Mouse (Mus musculus): ENCODE data around the gene Rnf128.

The Rnf128 gene

GRCm38 (mm10) chrX:139622071-139622470, 59.0 kb downstream of the Rnf128 start:
- no peak for DNase-seq (ENCODE audit: low spot score in 2 of 2)

- no peak for DNase-seq (ENCODE audit: low spot score in 2 of 2)
These were observed 71.6 kb downstream of the Rnf128 start for GRCm38 (mm10) chrX:139634758-139635157.

GRCm38 (mm10) chrX:139639744-139640143, 76.6 kb downstream of the Rnf128 start:
- no peak for DNase-seq (ENCODE audit: low spot score in 2 of 2)

- no peak for DNase-seq (ENCODE audit: low spot score in 2 of 2)
These were observed 77.3 kb downstream of the Rnf128 start for GRCm38 (mm10) chrX:139640418-139640817.

GRCm38 (mm10) chrX:139652226-139652625, 89.1 kb downstream of the Rnf128 start:
- no peak for DNase-seq (ENCODE audit: low spot score in 2 of 2)

GRCm38 (mm10) chrX:139653292-139653691, 90.2 kb downstream of the Rnf128 start:
- no peak for DNase-seq (ENCODE audit: low spot score in 2 of 2)

GRCm38 (mm10) chrX:139654350-139655063, 91.4 kb downstream of the Rnf128 start:
- DNase-seq (ENCODE audit: low spot score in 2 of 2): no peak

GRCm38 (mm10) chrX:139662111-139662510, 99.0 kb downstream of the Rnf128 start:
- no peak for DNase-seq (ENCODE audit: low spot score in 2 of 2)

- DNase-seq (ENCODE audit: low spot score in 2 of 2): no peak
These were observed 102.7 kb downstream of the Rnf128 start for GRCm38 (mm10) chrX:139665829-139666228.

GRCm38 (mm10) chrX:139684410-139684774, 121.3 kb downstream of the Rnf128 start:
- DNase-seq (ENCODE audit: low spot score in 2 of 2): no peak

GRCm38 (mm10) chrX:139684775-139685695, 121.9 kb downstream of the Rnf128 start, which contains the start of gene Tbc1d8b:
Gene Tbc1d8b, plus strand, starts transcription at chrX:139684996.
- DNase-seq (ENCODE audit: low spot score in 2 of 2): peak; percentile 43 to 66

- DNase-seq (ENCODE audit: low spot score in 2 of 2): no peak
These were observed 151.3 kb downstream of the Rnf128 start, which contains the start of gene Gm15013 for GRCm38 (mm10) chrX:139714381-139714780. Gene Gm15013, minus strand, starts transcription at chrX:139714481.

- DNase-seq (ENCODE audit: low spot score in 2 of 2): no peak
These were observed 159.2 kb downstream of the Rnf128 start for GRCm38 (mm10) chrX:139722350-139722749.

Measured in thymus, postnatal 10 days (tissue).